Mouse (Mus musculus) lung, adult 2 months (tissue): ENCODE measurements around the gene Cyp2e1.

Experiments used
- CTCF ChIP-seq: fragments of 200-500 bp; IDR thresholded peaks from 2 replicates; pipeline ENCODE4 v1.5.1; 2011; ENCODE audit warnings: mild to moderate bottlenecking, low read length, control low read depth; ENCODE audit not compliant: insufficient read depth
- POLR2A ChIP-seq: fragments of 200-500 bp; IDR thresholded peaks from 2 replicates; pipeline ENCODE4 v1.6.1; 2011; ENCODE audit warnings: low read depth, mild to moderate bottlenecking, control low read depth, low read length, borderline replicate concordance; ENCODE audit errors: extremely low read depth

GRCm38 (mm10) chr7:140733162-140733561 lies 30.4 kb upstream of the Cyp2e1 start:
- TF ChIP-seq CTCF, result no peak
- TF ChIP-seq POLR2A, result no peak
